Mouse (Mus musculus): ENCODE results near the gene Sema4d. TPM values are rescaled to one million over a fixed set of nuclear protein-coding genes. Genes with fewer than 3 reads are reported as not detected.
"Not testable (repeated sequence)": the region's sequence is repeated elsewhere in the genome, so short reads cannot be mapped to it uniquely, and the experiment has no call there.

The Sema4d gene
- polyA plus RNA-seq, 1 experiment from 2014 or later = 4.1 TPM

- peak; percentile 16; the same call in 1 of the 2 replicates for ATAC-seq (ENCODE audit: low read depth)
- Histone ChIP-seq H3K27me3 (ENCODE audit: control insufficient read depth, insufficient read depth, low read depth, low read length) (no peaks in the 10 kb centered on the region), H3K4me3 (ENCODE audit: low read depth, low read length) (no peak overlapping the region), H3K9ac (ENCODE audit: low read depth, low read length) (no peak overlapping the region), H3K9me3 (replicated peaks; ENCODE audit: control insufficient read depth, low read length) (no peaks in the 10 kb centered on the region), H3K4me2 (ENCODE audit: low read depth, low read length) (no peak overlapping the region), H3K27ac (ENCODE audit: low read length) (no peak overlapping the region), H3K36me3 (ENCODE audit: control insufficient read depth, insufficient read depth) (no peaks in the 10 kb centered on the region), H3K4me1 (ENCODE audit: control insufficient read depth, low read depth, low read length) (peaks cover 12% of the 10 kb centered on the region)
- 12% methylated on average over 2 of the region's 2 CpGs for WGBS (ENCODE audit: insufficient replicate concordance)
These were observed 41.0 kb upstream of the Sema4d start for GRCm38 (mm10) chr13:51834520-51834919.

DNA sequence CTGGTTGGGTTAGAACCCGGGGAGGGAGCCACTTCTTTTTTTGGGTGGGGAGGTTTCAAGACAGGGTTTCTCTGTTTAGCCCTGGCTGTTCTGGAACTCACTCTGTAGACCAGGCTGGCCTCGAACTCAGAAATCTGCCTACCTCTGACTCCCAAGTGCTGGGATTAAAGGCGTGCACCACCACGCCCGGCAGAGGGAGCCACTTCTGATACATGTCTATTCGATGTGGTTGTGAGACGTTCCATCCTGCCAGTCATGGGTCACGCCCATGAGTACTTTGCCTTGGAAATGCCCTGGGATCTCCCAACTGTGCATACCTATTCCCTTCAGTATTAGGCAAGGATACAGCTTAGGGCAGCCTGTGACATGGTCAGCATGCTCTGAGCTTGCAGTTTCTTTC lies 40.5 kb upstream of the Sema4d start:
- 43% methylated on average over 8 of the region's 8 CpGs for WGBS (ENCODE audit: insufficient replicate concordance)
- H3K4me3 ChIP-seq (ENCODE audit: low read depth, low read length); H3K27ac ChIP-seq (ENCODE audit: low read length); H3K4me2 ChIP-seq (ENCODE audit: low read depth, low read length); H3K9me3 ChIP-seq (replicated peaks; ENCODE audit: control insufficient read depth, low read length); H3K36me3 ChIP-seq (ENCODE audit: control insufficient read depth, insufficient read depth); H3K9ac ChIP-seq (ENCODE audit: low read depth, low read length); H3K27me3 ChIP-seq (ENCODE audit: control insufficient read depth, insufficient read depth, low read depth, low read length): not testable (repeated sequence)
- peak; percentile 16; the same call in 1 of the 2 replicates for ATAC-seq (ENCODE audit: low read depth)
- H3K4me1 ChIP-seq (ENCODE audit: control insufficient read depth, low read depth, low read length) = peaks cover 11% of the 10 kb centered on the region

GRCm38 (mm10) chr13:51833611-51834010 lies 40.1 kb upstream of the Sema4d start:
- 0 out of 2 replicates have a peak, but pooled peaks have one; percentile 24 for ATAC-seq (ENCODE audit: low read depth)
- no peaks in the 10 kb centered on the region for H3K9me3 ChIP-seq (replicated peaks; ENCODE audit: control insufficient read depth, low read length)
- no peak overlapping the region for H3K4me2 ChIP-seq (ENCODE audit: low read depth, low read length)
- H3K9ac ChIP-seq (ENCODE audit: low read depth, low read length) = no peak overlapping the region
- H3K4me3 ChIP-seq (ENCODE audit: low read depth, low read length) = no peak overlapping the region
- H3K4me1 ChIP-seq (ENCODE audit: control insufficient read depth, low read depth, low read length) = peaks cover 11% of the 10 kb centered on the region
- no peaks in the 10 kb centered on the region for H3K36me3 ChIP-seq (ENCODE audit: control insufficient read depth, insufficient read depth)
- no peaks in the 10 kb centered on the region for H3K27me3 ChIP-seq (ENCODE audit: control insufficient read depth, insufficient read depth, low read depth, low read length)
- no peak overlapping the region for H3K27ac ChIP-seq (ENCODE audit: low read length)
- WGBS (ENCODE audit: insufficient replicate concordance) = 54% methylated on average over 2 of the region's 2 CpGs

DNA sequence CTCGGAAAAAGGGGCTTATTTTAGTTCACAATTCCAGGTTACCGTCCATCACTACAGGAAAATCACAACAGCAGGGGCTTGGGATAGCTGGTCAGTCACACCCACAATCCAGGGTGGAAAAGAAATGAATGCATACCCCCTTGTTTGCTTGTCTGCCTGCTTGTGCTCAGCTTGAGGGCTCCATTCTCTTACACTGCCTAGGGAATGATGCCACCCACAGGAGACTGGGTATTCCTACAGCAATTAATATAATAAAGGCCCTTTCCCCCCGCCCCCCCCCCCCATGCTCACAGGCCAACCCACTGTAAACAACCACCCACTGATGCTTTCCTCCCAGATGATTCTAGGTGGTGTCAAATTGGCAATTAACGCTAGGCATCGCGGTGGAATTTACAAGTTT lies 38.9 kb upstream of the Sema4d start:
- Histone ChIP-seq H3K27me3 (ENCODE audit: control insufficient read depth, insufficient read depth, low read depth, low read length) (no peaks in the 10 kb centered on the region), H3K27ac (ENCODE audit: low read length) (no peak overlapping the region), H3K4me2 (ENCODE audit: low read depth, low read length) (no peak overlapping the region), H3K4me1 (ENCODE audit: control insufficient read depth, low read depth, low read length) (peaks cover 11% of the 10 kb centered on the region), H3K36me3 (ENCODE audit: control insufficient read depth, insufficient read depth) (no peaks in the 10 kb centered on the region), H3K9ac (ENCODE audit: low read depth, low read length) (no peak overlapping the region), H3K4me3 (ENCODE audit: low read depth, low read length) (no peak overlapping the region), H3K9me3 (replicated peaks; ENCODE audit: control insufficient read depth, low read length) (no peaks in the 10 kb centered on the region)
- ATAC-seq (ENCODE audit: low read depth) = no peak
- whole genome bisulfite sequencing (ENCODE audit: insufficient replicate concordance) = 76% methylated on average over 6 of the region's 6 CpGs

GRCm38 (mm10) chr13:51830744-51831450 lies 37.4 kb upstream of the Sema4d start:
- Histone ChIP-seq H3K4me1 (ENCODE audit: control insufficient read depth, low read depth, low read length) (peaks cover 11% of the 10 kb centered on the region), H3K27me3 (ENCODE audit: control insufficient read depth, insufficient read depth, low read depth, low read length) (no peaks in the 10 kb centered on the region), H3K4me2 (ENCODE audit: low read depth, low read length) (no peak overlapping the region), H3K27ac (ENCODE audit: low read length) (no peak overlapping the region), H3K9ac (ENCODE audit: low read depth, low read length) (no peak overlapping the region), H3K4me3 (ENCODE audit: low read depth, low read length) (no peak overlapping the region), H3K36me3 (ENCODE audit: control insufficient read depth, insufficient read depth) (no peaks in the 10 kb centered on the region), H3K9me3 (replicated peaks; ENCODE audit: control insufficient read depth, low read length) (no peaks in the 10 kb centered on the region)
- 24% methylated on average over 10 of the region's 10 CpGs for WGBS (ENCODE audit: insufficient replicate concordance)
- ATAC-seq (ENCODE audit: low read depth) = no peak

DNA sequence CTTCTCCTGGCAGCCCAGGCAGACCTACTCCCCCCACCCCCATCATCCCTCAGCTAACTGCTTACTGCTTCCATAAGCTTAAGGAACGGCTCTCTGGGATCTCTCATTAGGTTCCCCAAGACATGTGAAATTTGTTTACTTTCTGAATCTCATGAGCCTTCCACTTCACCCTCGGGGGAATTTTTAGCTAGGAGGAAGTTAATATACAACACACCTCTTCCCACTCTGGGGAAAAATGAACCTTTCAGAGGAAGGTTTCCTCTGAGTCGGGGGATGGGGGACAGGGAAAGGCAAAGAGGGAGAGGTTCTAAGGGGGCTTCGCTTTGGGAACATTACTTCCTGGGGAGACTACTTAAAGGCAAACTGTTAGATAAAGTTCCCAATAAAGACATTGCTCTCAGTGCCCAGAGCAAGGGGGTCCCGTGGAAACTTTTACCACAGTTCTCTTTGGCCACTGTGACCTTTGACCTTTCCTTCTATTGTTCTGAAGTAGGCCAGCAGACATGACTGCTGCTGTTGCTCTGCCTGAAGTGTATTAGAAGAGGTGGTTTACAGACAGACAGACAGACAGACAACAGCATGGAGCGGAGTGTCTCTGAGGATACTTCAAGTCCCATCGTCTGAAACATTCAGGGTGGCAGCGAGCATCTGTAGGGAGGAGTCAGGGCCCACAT lies 30.4 kb upstream of the Sema4d start:
- no peak for ATAC-seq (ENCODE audit: low read depth)
- WGBS (ENCODE audit: insufficient replicate concordance) = 54% methylated on average over 8 of the region's 8 CpGs
- peaks cover 3% of the 10 kb centered on the region; the same call in 1 of the 2 replicates for H3K27me3 ChIP-seq (ENCODE audit: control insufficient read depth, insufficient read depth, low read depth, low read length)
- H3K9me3 ChIP-seq (replicated peaks; ENCODE audit: control insufficient read depth, low read length) = no peaks in the 10 kb centered on the region
- H3K27ac ChIP-seq (ENCODE audit: low read length) = no peak overlapping the region
- H3K4me2 ChIP-seq (ENCODE audit: low read depth, low read length) = no peak overlapping the region
- no peaks in the 10 kb centered on the region for H3K4me1 ChIP-seq (ENCODE audit: control insufficient read depth, low read depth, low read length)
- H3K9ac ChIP-seq (ENCODE audit: low read depth, low read length) = no peak overlapping the region
- H3K36me3 ChIP-seq (ENCODE audit: control insufficient read depth, insufficient read depth) = no peaks in the 10 kb centered on the region
- H3K4me3 ChIP-seq (ENCODE audit: low read depth, low read length) = no peak overlapping the region

GRCm38 (mm10) chr13:51821988-51822387 lies 28.4 kb upstream of the Sema4d start:
- WGBS (ENCODE audit: insufficient replicate concordance) = 37% methylated on average over 3 of the region's 3 CpGs
- H3K36me3 ChIP-seq (ENCODE audit: control insufficient read depth, insufficient read depth) = no peaks in the 10 kb centered on the region
- no peak for ATAC-seq (ENCODE audit: low read depth)

GRCm38 (mm10) chr13:51819351-51819750 lies 25.8 kb upstream of the Sema4d start:
- no peak overlapping the region for H3K9ac ChIP-seq (ENCODE audit: low read depth, low read length)
- peaks cover 3% of the 10 kb centered on the region; the same call in 1 of the 2 replicates for H3K27me3 ChIP-seq (ENCODE audit: control insufficient read depth, insufficient read depth, low read depth, low read length)
- no peaks in the 10 kb centered on the region for H3K9me3 ChIP-seq (replicated peaks; ENCODE audit: control insufficient read depth, low read length)
- H3K4me3 ChIP-seq (ENCODE audit: low read depth, low read length) = no peak overlapping the region
- 63% methylated on average over 6 of the region's 6 CpGs for WGBS (ENCODE audit: insufficient replicate concordance)
- no peak for ATAC-seq (ENCODE audit: low read depth)
- peaks cover 2% of the 10 kb centered on the region for H3K4me1 ChIP-seq (ENCODE audit: control insufficient read depth, low read depth, low read length)
- H3K4me2 ChIP-seq (ENCODE audit: low read depth, low read length) = no peak overlapping the region
- no peak overlapping the region for H3K27ac ChIP-seq (ENCODE audit: low read length)
- no peaks in the 10 kb centered on the region for H3K36me3 ChIP-seq (ENCODE audit: control insufficient read depth, insufficient read depth)

More at GRCm38 (mm10) chr13:51821988-51822387, 28.4 kb upstream of the Sema4d start:
- peaks cover 3% of the 10 kb centered on the region; the same call in 1 of the 2 replicates for H3K27me3 ChIP-seq (ENCODE audit: control insufficient read depth, insufficient read depth, low read depth, low read length)
- H3K4me2 ChIP-seq (ENCODE audit: low read depth, low read length) = no peak overlapping the region
- no peak overlapping the region for H3K4me3 ChIP-seq (ENCODE audit: low read depth, low read length)
- no peak overlapping the region for H3K9ac ChIP-seq (ENCODE audit: low read depth, low read length)
- no peaks in the 10 kb centered on the region for H3K9me3 ChIP-seq (replicated peaks; ENCODE audit: control insufficient read depth, low read length)
- H3K4me1 ChIP-seq (ENCODE audit: control insufficient read depth, low read depth, low read length) = no peaks in the 10 kb centered on the region
- H3K27ac ChIP-seq (ENCODE audit: low read length) = no peak overlapping the region

GRCm38 (mm10) chr13:51818944-51819326 lies 25.4 kb upstream of the Sema4d start:
- no peak for ATAC-seq (ENCODE audit: low read depth)

More at GRCm38 (mm10) chr13:51818944-51819326, 25.4 kb upstream of the Sema4d start:
- no peak overlapping the region for H3K27ac ChIP-seq (ENCODE audit: low read length)
- WGBS (ENCODE audit: insufficient replicate concordance) = 65% methylated on average over 3 of the region's 3 CpGs
- H3K9me3 ChIP-seq (replicated peaks; ENCODE audit: control insufficient read depth, low read length) = no peaks in the 10 kb centered on the region
- H3K27me3 ChIP-seq (ENCODE audit: control insufficient read depth, insufficient read depth, low read depth, low read length) = peaks cover 3% of the 10 kb centered on the region; the same call in 1 of the 2 replicates
- H3K36me3 ChIP-seq (ENCODE audit: control insufficient read depth, insufficient read depth) = no peaks in the 10 kb centered on the region
- H3K4me2 ChIP-seq (ENCODE audit: low read depth, low read length) = no peak overlapping the region
- H3K4me1 ChIP-seq (ENCODE audit: control insufficient read depth, low read depth, low read length) = peaks cover 2% of the 10 kb centered on the region
- no peak overlapping the region for H3K4me3 ChIP-seq (ENCODE audit: low read depth, low read length)
- no peak overlapping the region for H3K9ac ChIP-seq (ENCODE audit: low read depth, low read length)

All from liver, embryonic 16.5 days (tissue).